Mouse (Mus musculus) neural tube, embryonic 14.5 days (tissue): ENCODE results near the gene Fbxo8. TPM values are rescaled to one million over a fixed set of nuclear protein-coding genes. Genes with fewer than 3 reads are reported as not detected.

Source experiments
- ATAC-seq: fragments of 200-750 bp; cut with Nextera tagmentation; 2 replicates; pipeline ENCODE4 v1.8.0; 2017; ENCODE audit warnings: low read depth, mild to moderate bottlenecking, moderate TSS enrichment, moderate library complexity
- H3K27ac ChIP-seq: fragments of 300-500 bp; sonication (generic); 2 replicates; pipeline ENCODE4 v1.5.1; 2014; ENCODE audit warnings: low read depth, mild to moderate bottlenecking, control low read depth, low read length, moderate library complexity, mixed read lengths
- H3K27me3 ChIP-seq: fragments of 300-500 bp; sonication (generic); 2 replicates; pipeline ENCODE4 v1.6.1; 2014; ENCODE audit warnings: low read length; ENCODE audit not compliant: control insufficient read depth, insufficient read depth
- H3K36me3 ChIP-seq: fragments of 300-500 bp; sonication (generic); 2 replicates; pipeline ENCODE4 v1.6.1; 2014; ENCODE audit warnings: low read length, mixed read lengths; ENCODE audit not compliant: control insufficient read depth, insufficient read depth
- H3K4me1 ChIP-seq: fragments of 300-500 bp; sonication (generic); 2 replicates; pipeline ENCODE4 v1.6.1; 2014; ENCODE audit warnings: low read length; ENCODE audit not compliant: control insufficient read depth, insufficient read depth
- H3K4me2 ChIP-seq: fragments of 300-500 bp; sonication (generic); 2 replicates; pipeline ENCODE4 v1.6.1; 2014; ENCODE audit warnings: mild to moderate bottlenecking, low read depth, low read length, control low read depth
- H3K4me3 ChIP-seq: fragments of 300-500 bp; sonication (generic); 2 replicates; pipeline ENCODE4 v1.5.1; 2014; ENCODE audit warnings: low read depth, low read length, control low read depth, mixed read lengths
- H3K9ac ChIP-seq: fragments of 300-500 bp; sonication (generic); replicated peaks from 2 replicates; pipeline ENCODE4 v1.6.1; 2014; ENCODE audit warnings: low read depth, mild to moderate bottlenecking, control low read depth, low read length, mixed read lengths
- H3K9me3 ChIP-seq: fragments of 300-500 bp; sonication (generic); 2 replicates; pipeline ENCODE4 v1.6.1; 2016; ENCODE audit warnings: low read length; ENCODE audit not compliant: control insufficient read depth
- WGBS: fragments of 180-500 bp; shearing (Covaris S2); extraction: QIAGEN DNeasy Blood & Tissue Kit; methylation state at CpG from one replicate; pipeline ENCODE4 v1.1.7; 2014; 5-methylcytosine and 5-hydroxymethylcytosine counted together
- polyA plus RNA-seq: library from polyadenylated mRNA; unstranded; fragments of >200 nt; fragmentation: Nextera tagmentation; extraction: Ambion mirVana; gene quantifications from 2 replicates; pipeline ENCODE4 v1.2.1, GENCODE M21; 2014

Fbxo8 gene
- 53.3 and 55.0 TPM in 2 replicates for polyA plus RNA-seq

- no peaks in the 10 kb centered on the region for H3K27me3 ChIP-seq
- no peaks in the 10 kb centered on the region for H3K9me3 ChIP-seq
- H3K4me1 ChIP-seq: peaks cover 8% of the 10 kb centered on the region; the same call in 1 of the 2 replicates
- peak within 1 kb of the TSS; percentile 74 for H3K4me2 ChIP-seq
- WGBS: under 1% methylated on average over 53 of the region's 53 CpGs
- ATAC-seq: peak; percentile 95
- H3K4me3 ChIP-seq: peak within 1 kb of the TSS; percentile 54
- no peaks in the 10 kb centered on the region for H3K36me3 ChIP-seq
- H3K27ac ChIP-seq: peak within 1 kb of the TSS; percentile 83
- H3K9ac ChIP-seq: peak within 1 kb of the TSS; percentile 65
These were observed at the start of gene Fbxo8, which contains the start of gene Cep44 for GRCm38 (mm10) chr8:56550558-56551360. Fbxo8 (plus strand) TSS chr8:56551090. Cep44 (minus strand) TSS chr8:56551047.

GRCm38 (mm10) chr8:56501911-56502310 is 49.0 kb upstream of the Fbxo8 start:
- no peak for ATAC-seq
- Histone ChIP-seq H3K27me3 (no peaks in the 10 kb centered on the region), H3K4me2 (no peak overlapping the region), H3K36me3 (no peaks in the 10 kb centered on the region), H3K9me3 (no peaks in the 10 kb centered on the region), H3K4me3 (no peak overlapping the region), H3K27ac (no peak overlapping the region), H3K9ac (no peak overlapping the region), H3K4me1 (no peaks in the 10 kb centered on the region)

- Histone ChIP-seq H3K27ac (no peak overlapping the region), H3K27me3 (no peaks in the 10 kb centered on the region), H3K4me3 (no peak overlapping the region), H3K36me3 (no peaks in the 10 kb centered on the region), H3K9me3 (no peaks in the 10 kb centered on the region), H3K4me2 (no peak overlapping the region), H3K4me1 (no peaks in the 10 kb centered on the region), H3K9ac (no peak overlapping the region)
- no peak for ATAC-seq
- 77% methylated on average over 3 of the region's 3 CpGs for WGBS
These were observed 42.5 kb upstream of the Fbxo8 start for GRCm38 (mm10) chr8:56508318-56508951.

GRCm38 (mm10) chr8:56508952-56509479 is 41.9 kb upstream of the Fbxo8 start:
- Histone ChIP-seq H3K9me3 (no peaks in the 10 kb centered on the region), H3K36me3 (no peaks in the 10 kb centered on the region), H3K4me3 (no peak overlapping the region), H3K4me2 (no peak overlapping the region), H3K9ac (no peak overlapping the region), H3K27ac (no peak overlapping the region), H3K27me3 (no peaks in the 10 kb centered on the region), H3K4me1 (no peaks in the 10 kb centered on the region)
- no peak for ATAC-seq
- 75% methylated on average over 4 of the region's 4 CpGs for WGBS

- no peak overlapping the region for H3K4me2 ChIP-seq
These were observed 32.0 kb upstream of the Fbxo8 start for GRCm38 (mm10) chr8:56518848-56519247.

GRCm38 (mm10) chr8:56520249-56520648 is 30.6 kb upstream of the Fbxo8 start:
- Histone ChIP-seq H3K4me1 (no peaks in the 10 kb centered on the region), H3K4me3 (no peak overlapping the region), H3K4me2 (no peak overlapping the region), H3K9me3 (no peaks in the 10 kb centered on the region), H3K9ac (no peak overlapping the region), H3K36me3 (no peaks in the 10 kb centered on the region), H3K27ac (no peak overlapping the region), H3K27me3 (no peaks in the 10 kb centered on the region)
- WGBS: 91% methylated on average over 2 of the region's 2 CpGs
- ATAC-seq: no peak

More at GRCm38 (mm10) chr8:56518848-56519247, 32.0 kb upstream of the Fbxo8 start:
- H3K9me3 ChIP-seq: no peaks in the 10 kb centered on the region
- H3K27me3 ChIP-seq: no peaks in the 10 kb centered on the region
- 74% methylated on average over 6 of the region's 6 CpGs for WGBS
- H3K4me3 ChIP-seq: no peak overlapping the region
- H3K27ac ChIP-seq: no peak overlapping the region
- no peak for ATAC-seq
- no peaks in the 10 kb centered on the region for H3K4me1 ChIP-seq
- H3K9ac ChIP-seq: no peak overlapping the region
- H3K36me3 ChIP-seq: no peaks in the 10 kb centered on the region

- H3K4me3 ChIP-seq: no peak overlapping the region
- no peaks in the 10 kb centered on the region for H3K9me3 ChIP-seq
- no peaks in the 10 kb centered on the region for H3K36me3 ChIP-seq
- no peak for ATAC-seq
- no peaks in the 10 kb centered on the region for H3K27me3 ChIP-seq
- H3K27ac ChIP-seq: no peak overlapping the region
- no peaks in the 10 kb centered on the region for H3K4me1 ChIP-seq
- WGBS: 82% methylated on average over 4 of the region's 4 CpGs
- no peak overlapping the region for H3K9ac ChIP-seq
- H3K4me2 ChIP-seq: no peak overlapping the region
These were observed 29.8 kb upstream of the Fbxo8 start for GRCm38 (mm10) chr8:56521051-56521450.

- Histone ChIP-seq H3K27me3 (no peaks in the 10 kb centered on the region), H3K27ac (no peak overlapping the region), H3K9ac (no peak overlapping the region), H3K4me2 (no peak overlapping the region), H3K4me3 (no peak overlapping the region), H3K36me3 (no peaks in the 10 kb centered on the region; the same call in 1 of the 2 replicates), H3K4me1 (no peaks in the 10 kb centered on the region), H3K9me3 (no peaks in the 10 kb centered on the region)
- ATAC-seq: no peak
- WGBS: 85% methylated on average over 6 of the region's 6 CpGs
These were observed 22.0 kb upstream of the Fbxo8 start for GRCm38 (mm10) chr8:56528869-56529268.

GRCm38 (mm10) chr8:56530359-56530758 is 20.5 kb upstream of the Fbxo8 start:
- Histone ChIP-seq H3K4me3 (no peak overlapping the region), H3K9ac (no peak overlapping the region), H3K36me3 (no peaks in the 10 kb centered on the region; the same call in 1 of the 2 replicates), H3K4me1 (no peaks in the 10 kb centered on the region), H3K27ac (no peak overlapping the region), H3K9me3 (no peaks in the 10 kb centered on the region), H3K4me2 (no peak overlapping the region), H3K27me3 (no peaks in the 10 kb centered on the region)
- WGBS: 3% methylated on average over 3 of the region's 3 CpGs
- no peak for ATAC-seq
